Mouse (Mus musculus) midbrain, embryonic 12.5 days (tissue): Measurements from ENCODE around the gene Cept1. TPM values are rescaled to one million over a fixed set of nuclear protein-coding genes. Genes with fewer than 3 reads are reported as not detected.

Source experiments
- ATAC-seq: fragments of 200-750 bp; cut with Nextera tagmentation; 2 replicates; pipeline ENCODE4 v1.8.0; 2017; ENCODE audit warnings: low read depth, moderate TSS enrichment, moderate library complexity; ENCODE audit not compliant: low FRiP score
- H3K27ac ChIP-seq: fragments of 300-500 bp; sonication (generic); replicated peaks from 2 replicates; pipeline ENCODE4 v1.5.1; 2016; ENCODE audit warnings: mild to moderate bottlenecking
- H3K27me3 ChIP-seq: fragments of 300-500 bp; sonication (generic); 2 replicates; pipeline ENCODE4 v1.6.1; 2016; ENCODE audit warnings: mild to moderate bottlenecking
- H3K36me3 ChIP-seq: fragments of 300-500 bp; sonication (generic); 2 replicates; pipeline ENCODE4 v1.6.1; 2016
- H3K4me1 ChIP-seq: fragments of 300-500 bp; sonication (generic); 2 replicates; pipeline ENCODE4 v1.6.1; 2016
- H3K4me2 ChIP-seq: fragments of 300-500 bp; sonication (generic); replicated peaks from 2 replicates; pipeline ENCODE4 v1.6.1; 2016; ENCODE audit warnings: mild to moderate bottlenecking, moderate library complexity
- H3K4me3 ChIP-seq: fragments of 300-500 bp; sonication (generic); 2 replicates; pipeline ENCODE4 v1.5.1; 2016; ENCODE audit warnings: mild to moderate bottlenecking
- H3K9ac ChIP-seq: fragments of 300-500 bp; sonication (generic); replicated peaks from 2 replicates; pipeline ENCODE4 v1.6.1; 2016; ENCODE audit warnings: mild to moderate bottlenecking, moderate library complexity
- H3K9me3 ChIP-seq: fragments of 300-500 bp; sonication (generic); 2 replicates; pipeline ENCODE4 v1.6.1; 2016; ENCODE audit warnings: mild to moderate bottlenecking
- WGBS: fragments of 180-500 bp; shearing (Covaris S2); methylation state at CpG from one replicate; pipeline ENCODE4 v1.1.7; 2016; 5-methylcytosine and 5-hydroxymethylcytosine counted together
- polyA plus RNA-seq: library from polyadenylated mRNA; unstranded; fragments of >200 nt; fragmentation: Nextera tagmentation; extraction: Ambion mirVana; gene quantifications from 2 replicates; pipeline ENCODE4 v1.2.1, GENCODE M21; 2016

Gene Cept1
- polyA plus RNA-seq, 1 experiment from 2014 or later: 34.6 TPM

DNA sequence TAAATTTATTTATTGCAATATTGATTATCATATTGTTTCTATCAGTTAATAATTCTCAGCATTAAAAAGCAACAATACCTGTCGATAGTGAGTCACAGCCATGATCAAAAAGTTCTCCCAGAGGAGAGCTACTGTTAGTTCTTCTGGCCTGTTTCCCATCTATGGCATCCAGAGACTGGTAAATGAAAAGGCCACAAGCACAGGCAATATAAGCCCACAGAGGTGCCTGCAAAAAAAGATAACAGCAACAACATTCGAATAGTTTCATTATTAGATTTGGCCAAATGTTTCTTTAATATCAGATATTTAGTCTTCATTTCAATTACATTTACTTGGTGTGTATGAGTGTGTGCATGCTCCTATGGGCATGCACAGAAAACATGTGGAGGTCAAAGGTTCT lies 14.3 kb downstream of the Cept1 start:
- H3K4me2 ChIP-seq: no peak overlapping the region
- no peak overlapping the region for H3K4me3 ChIP-seq
- ATAC-seq: no peak
- H3K9ac ChIP-seq: no peak overlapping the region
- no peak overlapping the region for H3K27ac ChIP-seq
- 0 out of 2 replicates have a peak, but pooled peaks cover 3% of the 10 kb centered on the region for H3K36me3 ChIP-seq
- no peaks in the 10 kb centered on the region for H3K27me3 ChIP-seq
- WGBS: 91% methylated on average over 2 of the region's 2 CpGs
- no peaks in the 10 kb centered on the region for H3K9me3 ChIP-seq
- no peaks in the 10 kb centered on the region for H3K4me1 ChIP-seq

DNA sequence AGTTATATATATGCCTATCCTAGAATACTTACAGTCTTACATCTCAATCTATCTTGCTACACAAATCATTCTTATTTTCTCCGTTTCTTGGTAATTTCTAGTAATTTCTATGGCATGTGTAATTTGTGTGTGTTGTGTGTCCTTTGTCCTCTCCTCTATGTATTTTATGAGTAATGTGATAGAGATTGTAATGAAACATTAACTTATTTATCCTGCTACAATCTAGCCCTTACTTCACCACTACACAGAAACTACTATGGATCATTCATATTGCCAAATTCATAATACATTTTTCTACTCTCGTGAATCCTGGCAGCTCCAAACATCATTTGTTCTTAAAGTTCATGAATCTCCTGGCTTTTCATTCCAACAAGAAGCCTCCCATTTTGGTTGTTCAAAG lies 19.6 kb downstream of the Cept1 start:
- Histone ChIP-seq H3K36me3 (no peaks in the 10 kb centered on the region), H3K4me1 (no peaks in the 10 kb centered on the region), H3K9ac (no peak overlapping the region), H3K9me3 (no peaks in the 10 kb centered on the region), H3K27ac (no peak overlapping the region), H3K4me3 (no peak overlapping the region), H3K4me2 (no peak overlapping the region), H3K27me3 (no peaks in the 10 kb centered on the region)
- WGBS: 96% methylated on average over 2 of the region's 2 CpGs
- ATAC-seq: no peak

DNA sequence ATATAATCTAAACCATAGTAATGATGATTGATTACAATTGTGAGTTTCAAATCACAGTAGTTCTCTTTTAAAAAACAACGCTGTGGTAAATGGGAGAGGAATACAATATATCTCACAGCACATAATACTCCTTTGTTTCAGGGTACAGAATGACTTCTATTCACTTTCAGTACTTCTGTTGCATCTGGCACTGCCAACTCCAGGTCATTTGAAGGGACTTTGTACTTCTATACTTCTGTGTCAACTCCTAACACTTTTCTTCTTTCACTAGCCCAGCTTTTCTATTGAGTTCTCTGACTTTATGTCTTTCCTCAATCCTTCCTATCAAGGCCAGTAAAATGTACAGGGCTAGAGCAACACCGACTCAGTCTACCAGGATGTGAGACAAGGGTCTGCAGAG lies 21.2 kb downstream of the Cept1 start:
- H3K36me3 ChIP-seq: no peaks in the 10 kb centered on the region
- no peak overlapping the region for H3K9ac ChIP-seq
- no peak overlapping the region for H3K27ac ChIP-seq
- no peaks in the 10 kb centered on the region for H3K4me1 ChIP-seq
- H3K9me3 ChIP-seq: no peaks in the 10 kb centered on the region
- ATAC-seq: no peak
- H3K4me3 ChIP-seq: no peak overlapping the region
- 92% methylated on average over 2 of the region's 2 CpGs for WGBS
- H3K27me3 ChIP-seq: no peaks in the 10 kb centered on the region
- H3K4me2 ChIP-seq: no peak overlapping the region

DNA sequence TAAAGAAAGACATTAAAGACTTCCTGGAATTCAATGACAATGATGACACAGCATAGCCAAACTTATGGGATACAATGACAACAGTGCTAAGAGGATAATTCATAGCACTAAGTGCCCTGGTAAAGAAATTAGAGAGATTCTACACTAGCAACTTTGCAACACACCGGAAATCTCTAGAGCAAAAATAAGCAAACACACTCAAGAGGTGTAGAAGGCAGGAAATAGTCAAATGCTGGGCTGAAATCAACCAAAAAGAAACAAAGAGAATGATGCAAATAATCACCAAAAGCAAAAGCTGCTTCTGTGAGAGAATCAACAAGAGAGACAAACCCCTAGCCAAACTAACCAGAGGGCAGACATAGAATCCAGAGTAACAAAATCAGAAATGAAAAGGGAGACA lies 24.9 kb downstream of the Cept1 start:
- Histone ChIP-seq H3K4me3 (no peak overlapping the region), H3K27ac (no peak overlapping the region), H3K4me1 (no peaks in the 10 kb centered on the region), H3K27me3 (no peaks in the 10 kb centered on the region), H3K4me2 (no peak overlapping the region), H3K9me3 (no peaks in the 10 kb centered on the region), H3K36me3 (no peaks in the 10 kb centered on the region), H3K9ac (no peak overlapping the region)
- 100% methylated on average over 1 of the region's 1 CpGs for WGBS
- no peak for ATAC-seq

DNA sequence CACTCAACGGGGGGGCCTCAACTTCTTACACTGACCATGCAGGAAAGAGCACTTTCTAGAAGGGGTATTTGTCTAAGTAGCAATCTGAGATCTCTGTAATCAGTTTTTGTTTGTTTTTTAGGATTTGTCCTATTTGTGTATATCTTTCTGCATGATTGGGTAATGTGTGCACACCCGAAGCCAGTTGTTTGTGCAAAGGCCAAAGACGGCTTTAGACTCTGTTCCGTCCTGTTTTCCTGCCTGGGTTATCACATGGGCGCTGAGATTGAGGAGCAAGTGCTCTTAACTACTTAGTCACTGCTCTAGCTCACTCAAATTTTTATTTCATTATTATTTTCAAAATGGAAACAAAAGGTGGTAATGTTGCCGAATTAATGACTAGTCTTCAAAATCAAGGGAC lies 32.6 kb downstream of the Cept1 start:
- no peaks in the 10 kb centered on the region for H3K4me1 ChIP-seq
- 88% methylated on average over 6 of the region's 6 CpGs for WGBS
- no peak for ATAC-seq
- H3K36me3 ChIP-seq: no peaks in the 10 kb centered on the region
- H3K9me3 ChIP-seq: no peaks in the 10 kb centered on the region
- H3K4me2 ChIP-seq: no peak overlapping the region
- H3K27ac ChIP-seq: no peak overlapping the region
- no peaks in the 10 kb centered on the region for H3K27me3 ChIP-seq
- no peak overlapping the region for H3K4me3 ChIP-seq
- no peak overlapping the region for H3K9ac ChIP-seq

DNA sequence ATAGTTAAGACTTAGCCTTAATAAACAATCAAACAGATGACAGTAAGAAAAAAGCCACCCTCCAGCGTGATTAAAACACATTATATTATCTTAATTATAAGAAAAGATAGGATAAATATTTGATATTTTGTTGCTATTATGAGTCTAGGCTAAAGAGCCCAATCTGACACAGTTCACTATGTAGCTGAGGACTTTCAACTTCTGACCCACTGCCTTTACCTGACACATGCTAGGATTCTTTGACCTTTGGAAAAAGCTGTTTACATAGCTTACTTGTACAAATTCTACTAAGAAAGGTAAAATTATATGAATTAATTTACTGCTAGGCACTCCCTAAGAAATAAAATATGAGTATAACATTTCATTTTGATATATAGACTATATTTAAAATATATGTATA lies 36.9 kb downstream of the Cept1 start:
- Histone ChIP-seq H3K4me3 (no peak overlapping the region), H3K27ac (no peak overlapping the region), H3K9ac (no peak overlapping the region), H3K4me2 (no peak overlapping the region), H3K4me1 (no peaks in the 10 kb centered on the region), H3K36me3 (no peaks in the 10 kb centered on the region), H3K9me3 (no peaks in the 10 kb centered on the region), H3K27me3 (no peaks in the 10 kb centered on the region)
- 85% methylated on average over 1 of the region's 1 CpGs for WGBS
- no peak for ATAC-seq

DNA sequence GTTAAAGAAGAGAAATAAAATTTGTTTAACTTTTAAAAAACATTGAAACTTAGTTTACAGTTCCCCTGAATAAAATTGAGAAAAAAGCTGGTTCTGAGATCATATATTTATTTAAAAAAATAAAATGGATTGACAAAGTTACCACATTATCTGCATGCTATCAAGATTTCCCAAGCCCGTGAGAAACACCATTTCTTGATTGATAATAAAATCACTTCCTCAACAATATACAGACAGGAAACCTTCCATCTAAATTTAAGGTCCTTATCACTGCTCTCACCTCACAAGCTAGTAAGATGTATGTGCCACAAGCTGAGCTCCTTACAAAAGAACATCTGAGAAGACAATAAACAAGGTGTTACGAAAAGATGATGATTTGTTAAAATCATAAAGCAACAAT lies 44.7 kb downstream of the Cept1 start:
- Histone ChIP-seq H3K36me3 (peaks cover 21% of the 10 kb centered on the region), H3K27ac (no peak overlapping the region), H3K9me3 (no peaks in the 10 kb centered on the region), H3K4me3 (no peak overlapping the region), H3K4me2 (no peak overlapping the region), H3K9ac (no peak overlapping the region), H3K4me1 (no peaks in the 10 kb centered on the region), H3K27me3 (no peaks in the 10 kb centered on the region)
- no peak for ATAC-seq
- WGBS: 95% methylated on average over 2 of the region's 2 CpGs

DNA sequence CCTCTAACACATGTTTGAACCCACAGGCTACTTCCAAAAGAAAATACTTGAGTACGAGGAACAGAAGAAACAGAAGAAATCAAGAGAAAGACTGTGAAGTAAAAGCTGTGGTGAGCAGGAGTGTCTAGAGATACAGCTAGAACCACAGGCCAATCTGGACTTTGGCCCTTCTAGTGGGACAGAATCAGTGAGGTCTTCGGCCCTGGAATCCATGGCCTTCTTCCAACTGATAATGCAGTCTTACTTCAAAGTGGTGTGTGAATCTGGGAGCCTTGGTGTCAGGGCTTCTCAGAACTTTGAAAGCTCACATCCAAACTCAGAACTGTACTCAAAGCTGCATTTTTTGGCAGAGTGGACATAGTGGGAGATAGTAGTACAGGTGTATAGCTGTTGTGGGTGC lies 47.1 kb downstream of the Cept1 start:
- WGBS: 94% methylated on average over 2 of the region's 2 CpGs
- no peak overlapping the region for H3K4me3 ChIP-seq

DNA sequence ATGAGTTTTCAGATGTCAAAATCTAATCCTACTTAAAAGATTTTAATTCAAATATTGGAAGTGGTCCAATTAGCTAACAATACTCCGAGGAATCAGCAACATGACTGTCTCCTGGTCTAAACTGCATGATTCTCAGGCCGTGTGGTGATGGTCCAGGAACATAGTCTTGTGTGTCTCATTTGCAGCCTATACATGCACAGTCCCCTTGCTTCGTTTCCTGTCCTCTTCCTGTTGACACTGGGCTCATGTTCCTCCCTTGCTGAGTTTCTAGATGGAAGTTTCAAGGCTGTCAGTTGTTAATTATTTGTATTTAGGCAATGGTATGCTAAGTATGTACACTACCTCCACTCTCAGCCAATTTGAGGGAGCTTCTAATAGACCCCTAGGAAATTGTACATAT lies 50.6 kb downstream of the Cept1 start:
- H3K36me3 ChIP-seq: peaks cover 5% of the 10 kb centered on the region; the same call in 1 of the 2 replicates
- 79% methylated on average over 3 of the region's 3 CpGs for WGBS
- H3K4me1 ChIP-seq: no peaks in the 10 kb centered on the region
- H3K9me3 ChIP-seq: no peaks in the 10 kb centered on the region
- no peak overlapping the region for H3K27ac ChIP-seq
- H3K9ac ChIP-seq: no peak overlapping the region
- no peak for ATAC-seq
- H3K4me2 ChIP-seq: no peak overlapping the region
- no peak overlapping the region for H3K4me3 ChIP-seq
- H3K27me3 ChIP-seq: no peaks in the 10 kb centered on the region

More for the DNA sequence above, 47.1 kb downstream of the Cept1 start:
- ATAC-seq: no peak
- Histone ChIP-seq H3K4me2 (no peak overlapping the region), H3K4me1 (no peaks in the 10 kb centered on the region), H3K9me3 (no peaks in the 10 kb centered on the region), H3K36me3 (peaks cover 21% of the 10 kb centered on the region), H3K27me3 (no peaks in the 10 kb centered on the region), H3K9ac (no peak overlapping the region), H3K27ac (no peak overlapping the region)

DNA sequence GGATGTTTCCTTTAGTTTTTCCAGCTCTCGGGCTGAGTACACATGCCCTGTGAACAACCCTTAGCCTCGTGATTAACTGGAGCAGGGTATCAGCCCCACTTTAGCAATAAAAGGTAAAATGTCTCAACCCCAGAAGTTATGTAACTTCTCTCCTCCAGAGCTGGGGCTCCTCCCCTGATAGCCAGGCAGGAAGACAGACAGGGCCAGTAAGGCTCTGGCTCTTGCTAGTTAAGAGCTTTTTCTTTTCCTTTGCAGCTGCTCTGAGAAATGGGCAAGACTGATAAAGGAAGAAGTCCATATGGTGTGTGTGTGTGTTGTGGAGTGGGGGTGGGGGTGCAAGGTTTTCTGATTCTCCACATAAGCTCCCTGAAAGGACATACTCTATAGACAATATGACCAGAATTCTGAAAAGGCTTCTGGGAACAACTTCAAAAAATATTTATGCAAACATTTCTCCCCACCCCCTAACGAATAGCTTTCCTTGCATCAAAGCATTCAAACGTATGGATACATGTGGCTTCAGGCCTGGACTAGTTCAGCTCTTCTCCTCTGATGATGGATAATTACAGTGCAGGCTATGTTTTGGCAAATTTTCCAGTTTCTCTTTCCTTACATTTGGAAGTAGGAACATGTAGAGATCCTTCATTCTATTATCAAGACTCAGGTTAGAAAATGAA lies 51.4 kb downstream of the Cept1 start:
- no peaks in the 10 kb centered on the region for H3K36me3 ChIP-seq
- no peak overlapping the region for H3K27ac ChIP-seq
- no peak for ATAC-seq
- H3K4me2 ChIP-seq: no peak overlapping the region
- no peaks in the 10 kb centered on the region for H3K9me3 ChIP-seq
- no peak overlapping the region for H3K9ac ChIP-seq
- H3K4me1 ChIP-seq: no peaks in the 10 kb centered on the region
- H3K4me3 ChIP-seq: no peak overlapping the region
- H3K27me3 ChIP-seq: no peaks in the 10 kb centered on the region
- WGBS: 80% methylated on average over 4 of the region's 4 CpGs

DNA sequence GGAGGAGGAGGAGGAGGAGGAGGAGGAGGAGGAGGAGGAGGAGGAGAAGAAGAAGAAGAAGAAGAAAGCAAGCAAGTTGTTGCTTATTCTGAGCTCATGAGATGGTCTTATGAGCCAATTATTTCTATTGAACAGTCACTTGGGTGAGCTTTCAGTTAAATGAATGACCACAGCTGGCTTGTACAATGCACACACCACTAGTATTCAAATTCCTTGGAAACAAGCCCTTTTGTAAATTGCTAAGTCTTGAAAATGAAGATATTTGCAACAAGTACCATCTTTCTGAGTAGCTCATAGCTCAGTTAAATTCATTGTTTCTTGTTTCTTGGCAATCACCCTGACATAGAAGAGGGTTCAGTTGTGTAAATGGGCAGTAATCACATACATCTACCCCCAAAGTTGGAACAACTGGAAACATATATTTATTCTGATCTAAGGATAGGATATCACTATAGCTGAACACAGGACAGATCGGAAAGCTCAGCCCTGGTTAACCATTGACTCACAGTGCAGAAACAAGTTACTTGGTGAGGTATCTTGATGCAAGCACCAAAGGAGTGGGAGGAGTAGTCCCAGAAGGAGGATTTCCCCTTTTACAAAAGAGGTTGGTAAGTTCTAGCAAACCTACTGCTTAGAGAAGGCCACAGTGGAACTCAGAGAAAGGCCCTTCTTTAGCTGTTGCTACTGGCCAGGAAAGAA lies 52.1 kb downstream of the Cept1 start:
- 91% methylated on average over 1 of the region's 1 CpGs for WGBS
- no peaks in the 10 kb centered on the region for H3K36me3 ChIP-seq
- H3K4me1 ChIP-seq: no peaks in the 10 kb centered on the region
- H3K9ac ChIP-seq: no peak overlapping the region
- no peak for ATAC-seq
- no peaks in the 10 kb centered on the region for H3K27me3 ChIP-seq
- no peak overlapping the region for H3K27ac ChIP-seq
- H3K9me3 ChIP-seq: no peaks in the 10 kb centered on the region
- no peak overlapping the region for H3K4me2 ChIP-seq
- H3K4me3 ChIP-seq: no peak overlapping the region

DNA sequence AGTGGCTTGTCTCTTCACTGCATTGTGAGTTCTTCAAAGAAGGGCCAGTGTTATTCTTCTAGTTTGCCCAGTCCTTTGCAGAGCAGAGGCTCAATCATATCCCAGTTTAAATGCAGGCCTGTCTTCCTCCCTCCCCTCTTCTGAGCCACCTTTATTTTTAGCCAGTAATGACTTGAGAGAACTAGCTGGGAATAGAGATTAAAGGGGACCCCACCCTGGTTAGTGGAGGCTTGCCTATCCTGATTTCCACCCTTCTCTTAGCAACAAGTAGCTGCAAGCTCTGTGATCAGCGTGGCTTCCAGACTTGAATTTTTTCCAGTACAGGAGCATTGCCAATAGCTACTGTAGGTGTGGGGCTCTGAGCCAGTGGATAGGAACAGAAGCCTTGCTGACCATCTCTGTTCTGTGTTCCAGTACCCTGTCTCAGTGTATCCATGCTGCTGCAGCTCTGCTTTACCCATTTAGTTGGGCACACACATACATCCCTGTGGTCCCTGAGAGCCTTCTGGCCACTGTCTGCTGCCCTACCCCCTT lies 53.1 kb downstream of the Cept1 start:
- 85% methylated on average over 1 of the region's 1 CpGs for WGBS
- Histone ChIP-seq H3K9me3 (no peaks in the 10 kb centered on the region), H3K27ac (no peak overlapping the region), H3K9ac (no peak overlapping the region), H3K4me1 (no peaks in the 10 kb centered on the region), H3K4me3 (no peak overlapping the region), H3K27me3 (no peaks in the 10 kb centered on the region), H3K4me2 (no peak overlapping the region), H3K36me3 (no peaks in the 10 kb centered on the region)
- no peak for ATAC-seq
